Mouse (Mus musculus): ENCODE measurements around the gene Gpx3. TPM values are rescaled to one million over a fixed set of nuclear protein-coding genes. Genes with fewer than 3 reads are reported as not detected.

Gene Gpx3
- polyA plus RNA-seq, 1 experiment from 2014 or later = 121 TPM

GRCm38 (mm10) chr11:54867903-54868434 is 34.3 kb upstream of the Gpx3 start:
- WGBS = 87% methylated on average over 3 of the region's 3 CpGs
- peaks cover 50% of the 10 kb centered on the region for H3K36me3 ChIP-seq
- no peaks in the 10 kb centered on the region for H3K27me3 ChIP-seq (ENCODE audit: insufficient read depth, poor library complexity, severe bottlenecking)
- no peaks in the 10 kb centered on the region for H3K9me3 ChIP-seq
- peak overlapping the region; percentile 93 for H3K4me3 ChIP-seq
- no peak overlapping the region for H3K27ac ChIP-seq
- DNase-seq (ENCODE audit: low spot score) = no peak
- H3K4me1 ChIP-seq (replicated peaks) = peaks cover 36% of the 10 kb centered on the region

- H3K9me3 ChIP-seq = no peaks in the 10 kb centered on the region
- H3K27me3 ChIP-seq (ENCODE audit: insufficient read depth, poor library complexity, severe bottlenecking) = no peaks in the 10 kb centered on the region
- DNase-seq (ENCODE audit: low spot score) = no peak
- peaks cover 36% of the 10 kb centered on the region for H3K4me1 ChIP-seq (replicated peaks)
- peak overlapping the region; percentile 8; the same call in 1 of the 2 replicates for H3K27ac ChIP-seq
- WGBS = 87% methylated on average over 2 of the region's 2 CpGs
- peak overlapping the region; percentile 93 for H3K4me3 ChIP-seq
- H3K36me3 ChIP-seq = peaks cover 54% of the 10 kb centered on the region
Measured at GRCm38 (mm10) chr11:54868445-54868844, 33.8 kb upstream of the Gpx3 start.

GRCm38 (mm10) chr11:54869318-54869717 is 32.9 kb upstream of the Gpx3 start:
- Histone ChIP-seq H3K36me3 (peaks cover 63% of the 10 kb centered on the region), H3K4me3 (no peak overlapping the region), H3K27ac (no peak overlapping the region), H3K4me1 (replicated peaks) (peaks cover 36% of the 10 kb centered on the region), H3K9me3 (no peaks in the 10 kb centered on the region), H3K27me3 (ENCODE audit: insufficient read depth, poor library complexity, severe bottlenecking) (no peaks in the 10 kb centered on the region)
- 91% methylated on average over 3 of the region's 3 CpGs for WGBS
- no peak for DNase-seq (ENCODE audit: low spot score)

GRCm38 (mm10) chr11:54871831-54872537 is 30.3 kb upstream of the Gpx3 start:
- H3K4me1 ChIP-seq (replicated peaks) = peaks cover 25% of the 10 kb centered on the region
- H3K4me3 ChIP-seq = no peak overlapping the region
- H3K9me3 ChIP-seq = no peaks in the 10 kb centered on the region
- no peak for DNase-seq (ENCODE audit: low spot score)
- 83% methylated on average over 7 of the region's 7 CpGs for WGBS
- H3K27me3 ChIP-seq (ENCODE audit: insufficient read depth, poor library complexity, severe bottlenecking) = no peaks in the 10 kb centered on the region
- H3K36me3 ChIP-seq = peaks cover 74% of the 10 kb centered on the region
- H3K27ac ChIP-seq = no peak overlapping the region

- Histone ChIP-seq H3K27ac (no peak overlapping the region), H3K9me3 (no peaks in the 10 kb centered on the region), H3K36me3 (peaks cover 43% of the 10 kb centered on the region), H3K4me3 (no peak overlapping the region), H3K27me3 (ENCODE audit: insufficient read depth, poor library complexity, severe bottlenecking) (no peaks in the 10 kb centered on the region), H3K4me1 (replicated peaks) (peaks cover 4% of the 10 kb centered on the region)
- 83% methylated on average over 5 of the region's 5 CpGs for WGBS
- DNase-seq (ENCODE audit: low spot score) = no peak
Measured at GRCm38 (mm10) chr11:54876031-54876430, 26.2 kb upstream of the Gpx3 start.

- no peaks in the 10 kb centered on the region for H3K9me3 ChIP-seq
- no peak overlapping the region for H3K27ac ChIP-seq
- WGBS = 83% methylated on average over 6 of the region's 6 CpGs
- peaks cover 15% of the 10 kb centered on the region for H3K36me3 ChIP-seq
- H3K4me3 ChIP-seq = no peak overlapping the region
- H3K4me1 ChIP-seq (replicated peaks) = peaks cover 17% of the 10 kb centered on the region
- no peaks in the 10 kb centered on the region for H3K27me3 ChIP-seq (ENCODE audit: insufficient read depth, poor library complexity, severe bottlenecking)
- DNase-seq (ENCODE audit: low spot score) = no peak
Measured at GRCm38 (mm10) chr11:54878893-54879292, 23.4 kb upstream of the Gpx3 start.

GRCm38 (mm10) chr11:54879434-54879833 is 22.8 kb upstream of the Gpx3 start:
- DNase-seq (ENCODE audit: low spot score) = no peak
- H3K27ac ChIP-seq = no peak overlapping the region
- 43% methylated on average over 4 of the region's 4 CpGs for WGBS

GRCm38 (mm10) chr11:54879922-54880321 is 22.3 kb upstream of the Gpx3 start:
- WGBS = 80% methylated on average over 10 of the region's 10 CpGs

More at GRCm38 (mm10) chr11:54879434-54879833, 22.8 kb upstream of the Gpx3 start:
- H3K27me3 ChIP-seq (ENCODE audit: insufficient read depth, poor library complexity, severe bottlenecking) = no peaks in the 10 kb centered on the region
- peaks cover 9% of the 10 kb centered on the region for H3K36me3 ChIP-seq
- no peak overlapping the region for H3K4me3 ChIP-seq
- no peaks in the 10 kb centered on the region for H3K9me3 ChIP-seq
- peaks cover 18% of the 10 kb centered on the region for H3K4me1 ChIP-seq (replicated peaks)

GRCm38 (mm10) chr11:54881051-54881474 is 21.2 kb upstream of the Gpx3 start:
- Histone ChIP-seq H3K9me3 (no peaks in the 10 kb centered on the region), H3K4me3 (no peak overlapping the region), H3K36me3 (no peaks in the 10 kb centered on the region), H3K27ac (no peak overlapping the region), H3K27me3 (ENCODE audit: insufficient read depth, poor library complexity, severe bottlenecking) (no peaks in the 10 kb centered on the region), H3K4me1 (replicated peaks) (peaks cover 29% of the 10 kb centered on the region)
- DNase-seq (ENCODE audit: low spot score) = no peak
- WGBS = 14% methylated on average over 2 of the region's 2 CpGs

More at GRCm38 (mm10) chr11:54879922-54880321, 22.3 kb upstream of the Gpx3 start:
- peaks cover 4% of the 10 kb centered on the region; the same call in 1 of the 2 replicates for H3K36me3 ChIP-seq
- no peaks in the 10 kb centered on the region for H3K27me3 ChIP-seq (ENCODE audit: insufficient read depth, poor library complexity, severe bottlenecking)
- H3K4me3 ChIP-seq = no peak overlapping the region
- H3K27ac ChIP-seq = no peak overlapping the region
- H3K4me1 ChIP-seq (replicated peaks) = peaks cover 23% of the 10 kb centered on the region
- no peak for DNase-seq (ENCODE audit: low spot score)
- no peaks in the 10 kb centered on the region for H3K9me3 ChIP-seq

GRCm38 (mm10) chr11:54882671-54883070 is 19.6 kb upstream of the Gpx3 start:
- Histone ChIP-seq H3K4me1 (replicated peaks) (peaks cover 29% of the 10 kb centered on the region), H3K9me3 (no peaks in the 10 kb centered on the region), H3K4me3 (no peak overlapping the region), H3K27ac (no peak overlapping the region), H3K27me3 (ENCODE audit: insufficient read depth, poor library complexity, severe bottlenecking) (no peaks in the 10 kb centered on the region), H3K36me3 (no peaks in the 10 kb centered on the region)
- no peak for DNase-seq (ENCODE audit: low spot score)
- 38% methylated on average over 8 of the region's 8 CpGs for WGBS

- H3K9me3 ChIP-seq = no peaks in the 10 kb centered on the region
- H3K27ac ChIP-seq = peak overlapping the region; percentile 43; the same call in 1 of the 2 replicates
- no peaks in the 10 kb centered on the region for H3K36me3 ChIP-seq
- no peaks in the 10 kb centered on the region for H3K27me3 ChIP-seq (ENCODE audit: insufficient read depth, poor library complexity, severe bottlenecking)
- H3K4me1 ChIP-seq (replicated peaks) = peaks cover 29% of the 10 kb centered on the region
- H3K4me3 ChIP-seq = no peak overlapping the region
- no peak for DNase-seq (ENCODE audit: low spot score)
- WGBS = 72% methylated on average over 5 of the region's 5 CpGs
Measured at GRCm38 (mm10) chr11:54884197-54884828, 17.9 kb upstream of the Gpx3 start.

- H3K27me3 ChIP-seq (ENCODE audit: insufficient read depth, poor library complexity, severe bottlenecking) = no peaks in the 10 kb centered on the region
- peak; percentile 38 for DNase-seq (ENCODE audit: low spot score)
- no peaks in the 10 kb centered on the region for H3K36me3 ChIP-seq
- WGBS = 16% methylated on average over 5 of the region's 5 CpGs
- H3K27ac ChIP-seq = peak overlapping the region; percentile 43
- no peaks in the 10 kb centered on the region for H3K9me3 ChIP-seq
- peaks cover 29% of the 10 kb centered on the region for H3K4me1 ChIP-seq (replicated peaks)
- H3K4me3 ChIP-seq = no peak overlapping the region
Measured at GRCm38 (mm10) chr11:54884937-54885336, 17.3 kb upstream of the Gpx3 start.

- no peak for DNase-seq (ENCODE audit: low spot score)
Measured at GRCm38 (mm10) chr11:54885406-54885805, 16.8 kb upstream of the Gpx3 start.

More at GRCm38 (mm10) chr11:54885406-54885805, 16.8 kb upstream of the Gpx3 start:
- no peak overlapping the region for H3K4me3 ChIP-seq
- WGBS = 91% methylated on average over 2 of the region's 2 CpGs
- no peaks in the 10 kb centered on the region for H3K27me3 ChIP-seq (ENCODE audit: insufficient read depth, poor library complexity, severe bottlenecking)
- no peaks in the 10 kb centered on the region for H3K9me3 ChIP-seq
- no peaks in the 10 kb centered on the region for H3K36me3 ChIP-seq
- no peak overlapping the region; the same call in 1 of the 2 replicates for H3K27ac ChIP-seq
- peaks cover 29% of the 10 kb centered on the region for H3K4me1 ChIP-seq (replicated peaks)
